Mouse (Mus musculus): Measurements from ENCODE around the gene 1500015O10Rik. TPM values are rescaled to one million over a fixed set of nuclear protein-coding genes. Genes with fewer than 3 reads are reported as not detected.

1500015O10Rik gene
- polyA plus RNA-seq, 1 experiment from 2014 or later: 2.4 TPM

GRCm38 (mm10) chr1:43722459-43722858 lies 7.9 kb upstream of the 1500015O10Rik start:
- Histone ChIP-seq H3K27ac (ENCODE audit: low read depth, low read length) (no peak overlapping the region), H3K4me3 (ENCODE audit: low read length) (no peak overlapping the region), H3K4me1 (ENCODE audit: control insufficient read depth, insufficient read depth, low read length) (no peaks in the 10 kb centered on the region), H3K9me3 (ENCODE audit: control insufficient read depth, low read length) (no peaks in the 10 kb centered on the region), H3K4me2 (replicated peaks; ENCODE audit: low read depth, low read length) (no peak overlapping the region), H3K9ac (ENCODE audit: low read depth, low read length) (no peak overlapping the region), H3K36me3 (ENCODE audit: control insufficient read depth, insufficient read depth, low read length) (no peaks in the 10 kb centered on the region), H3K27me3 (ENCODE audit: control insufficient read depth, insufficient read depth, low read length) (no peaks in the 10 kb centered on the region)
- 74% methylated on average over 1 of the region's 1 CpGs for WGBS
- no peak for ATAC-seq (ENCODE audit: low FRiP score, low TSS enrichment)

DNA sequence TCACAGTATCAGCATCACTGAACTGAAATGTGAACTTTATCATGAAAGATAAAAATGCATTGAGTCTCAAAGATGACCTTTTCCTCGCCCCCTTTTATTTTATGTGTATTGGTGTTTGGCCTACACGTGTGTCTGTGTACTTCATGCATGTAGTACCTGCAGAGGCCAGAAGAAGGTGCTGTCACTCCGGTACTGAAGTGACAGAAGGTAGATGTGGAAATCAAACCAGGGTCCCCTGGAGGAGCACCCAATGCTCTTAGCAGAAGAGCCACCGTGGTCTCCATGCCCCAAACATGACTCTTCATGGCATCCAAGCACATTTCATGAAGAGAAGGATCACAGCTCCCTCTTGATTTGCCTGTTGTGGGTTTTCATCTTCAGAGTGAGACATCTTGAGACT lies 1.7 kb downstream of the 1500015O10Rik start:
- Histone ChIP-seq H3K27me3 (ENCODE audit: control insufficient read depth, insufficient read depth, low read length) (no peaks in the 10 kb centered on the region), H3K27ac (ENCODE audit: low read depth, low read length) (no peak overlapping the region), H3K4me1 (ENCODE audit: control insufficient read depth, insufficient read depth, low read length) (no peaks in the 10 kb centered on the region), H3K36me3 (ENCODE audit: control insufficient read depth, insufficient read depth, low read length) (no peaks in the 10 kb centered on the region), H3K4me2 (replicated peaks; ENCODE audit: low read depth, low read length) (no peak overlapping the region), H3K4me3 (ENCODE audit: low read length) (no peak overlapping the region), H3K9me3 (ENCODE audit: control insufficient read depth, low read length) (no peaks in the 10 kb centered on the region), H3K9ac (ENCODE audit: low read depth, low read length) (no peak overlapping the region)
- WGBS: 82% methylated on average over 4 of the region's 4 CpGs
- ATAC-seq (ENCODE audit: low FRiP score, low TSS enrichment): no peak

DNA sequence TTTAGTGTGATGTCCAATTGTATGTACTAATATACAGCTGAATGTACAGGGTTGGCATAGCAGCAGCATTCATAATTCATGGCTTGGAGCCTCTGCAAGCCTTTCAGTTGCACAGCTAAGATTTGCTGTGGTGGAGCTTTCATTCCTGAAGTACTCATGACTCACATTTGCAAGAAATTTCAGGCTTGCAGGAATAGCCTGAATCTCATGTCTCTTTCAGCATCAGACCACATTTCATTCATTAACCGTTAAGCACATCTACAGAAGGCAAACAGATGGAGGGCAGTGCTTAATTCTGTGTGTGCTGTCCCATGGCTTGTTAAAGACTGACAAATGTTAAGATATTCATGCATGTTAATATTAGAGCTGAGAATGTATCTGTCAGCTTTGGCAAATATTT lies 2.3 kb downstream of the 1500015O10Rik start:
- Histone ChIP-seq H3K4me3 (ENCODE audit: low read length) (no peak overlapping the region), H3K27me3 (ENCODE audit: control insufficient read depth, insufficient read depth, low read length) (no peaks in the 10 kb centered on the region), H3K4me1 (ENCODE audit: control insufficient read depth, insufficient read depth, low read length) (no peaks in the 10 kb centered on the region), H3K9ac (ENCODE audit: low read depth, low read length) (no peak overlapping the region), H3K27ac (ENCODE audit: low read depth, low read length) (no peak overlapping the region), H3K4me2 (replicated peaks; ENCODE audit: low read depth, low read length) (no peak overlapping the region), H3K9me3 (ENCODE audit: control insufficient read depth, low read length) (no peaks in the 10 kb centered on the region), H3K36me3 (ENCODE audit: control insufficient read depth, insufficient read depth, low read length) (no peaks in the 10 kb centered on the region)
- WGBS: 88% methylated on average over 1 of the region's 1 CpGs
- no peak for ATAC-seq (ENCODE audit: low FRiP score, low TSS enrichment)

DNA sequence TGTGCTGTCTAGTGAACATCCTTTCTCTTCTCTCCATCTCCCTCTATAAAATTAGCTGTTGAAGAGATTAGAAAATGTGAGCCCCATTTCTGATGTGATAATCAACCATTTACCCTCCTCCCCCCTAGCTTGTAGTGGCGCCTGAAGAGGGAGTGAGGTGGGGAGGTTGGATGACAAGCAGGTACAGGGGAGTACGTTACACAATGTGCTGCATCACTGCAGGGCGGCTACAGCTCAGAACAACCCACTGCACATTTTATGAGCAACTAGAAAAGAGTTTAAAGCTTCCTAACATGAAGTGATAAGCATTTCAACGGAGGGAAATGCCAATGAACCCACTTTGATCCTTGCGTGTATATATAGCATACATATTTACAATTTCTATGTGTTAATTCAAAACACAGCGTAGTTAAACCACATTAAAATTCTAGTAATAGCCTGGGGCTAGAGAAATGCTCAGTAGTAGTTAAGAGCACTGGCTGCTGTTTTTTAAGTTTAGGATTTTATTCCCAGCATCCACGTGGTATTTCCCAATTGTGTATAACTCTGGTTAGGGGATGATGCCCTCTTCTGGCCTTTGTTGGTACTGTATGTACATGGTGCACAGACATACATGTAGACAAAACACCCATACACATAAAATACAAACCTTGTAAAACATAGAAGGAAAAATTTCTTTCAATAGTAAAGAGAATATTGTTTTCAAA lies 7.6 kb downstream of the 1500015O10Rik start:
- Histone ChIP-seq H3K4me2 (replicated peaks; ENCODE audit: low read depth, low read length) (no peak overlapping the region), H3K27me3 (ENCODE audit: control insufficient read depth, insufficient read depth, low read length) (no peaks in the 10 kb centered on the region), H3K36me3 (ENCODE audit: control insufficient read depth, insufficient read depth, low read length) (no peaks in the 10 kb centered on the region), H3K9me3 (ENCODE audit: control insufficient read depth, low read length) (no peaks in the 10 kb centered on the region), H3K9ac (ENCODE audit: low read depth, low read length) (no peak overlapping the region), H3K4me3 (ENCODE audit: low read length) (no peak overlapping the region), H3K27ac (ENCODE audit: low read depth, low read length) (no peak overlapping the region), H3K4me1 (ENCODE audit: control insufficient read depth, insufficient read depth, low read length) (no peaks in the 10 kb centered on the region)
- ATAC-seq (ENCODE audit: low FRiP score, low TSS enrichment): no peak; the same call in 1 of the 2 replicates
- 69% methylated on average over 7 of the region's 7 CpGs for WGBS

- Histone ChIP-seq H3K27ac (ENCODE audit: low read depth, low read length) (no peak overlapping the region), H3K4me2 (replicated peaks; ENCODE audit: low read depth, low read length) (no peak overlapping the region), H3K9ac (ENCODE audit: low read depth, low read length) (no peak overlapping the region), H3K4me1 (ENCODE audit: control insufficient read depth, insufficient read depth, low read length) (no peaks in the 10 kb centered on the region), H3K27me3 (ENCODE audit: control insufficient read depth, insufficient read depth, low read length) (no peaks in the 10 kb centered on the region), H3K36me3 (ENCODE audit: control insufficient read depth, insufficient read depth, low read length) (no peaks in the 10 kb centered on the region), H3K4me3 (ENCODE audit: low read length) (no peak overlapping the region), H3K9me3 (ENCODE audit: control insufficient read depth, low read length) (no peaks in the 10 kb centered on the region)
- ATAC-seq (ENCODE audit: low FRiP score, low TSS enrichment): no peak
- 85% methylated on average over 10 of the region's 10 CpGs for WGBS
Measured at GRCm38 (mm10) chr1:43738519-43738894, 8.1 kb downstream of the 1500015O10Rik start.

- 94% methylated on average over 8 of the region's 8 CpGs for WGBS
Measured at GRCm38 (mm10) chr1:43754448-43755312, 24.3 kb downstream of the 1500015O10Rik start.

DNA sequence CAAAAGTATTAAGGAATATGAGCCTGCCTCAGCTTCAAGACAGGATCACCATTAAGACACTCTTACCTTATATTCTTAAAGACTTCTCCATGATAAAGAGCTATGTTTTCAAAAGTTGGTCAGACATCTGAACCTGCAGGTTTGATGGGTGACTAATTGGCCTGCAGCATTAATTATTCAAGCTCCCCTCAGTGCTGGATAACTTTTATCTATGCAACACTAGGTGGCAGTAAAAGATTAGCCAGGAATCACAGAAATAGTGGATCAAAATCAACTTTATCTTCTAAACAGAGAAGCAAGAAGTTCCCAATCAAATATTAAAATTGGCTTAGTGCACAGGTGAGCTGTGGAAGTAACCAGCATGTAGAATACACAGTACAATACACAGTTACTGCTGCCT lies 29.7 kb downstream of the 1500015O10Rik start:
- H3K9me3 ChIP-seq (ENCODE audit: control insufficient read depth, low read length): no peaks in the 10 kb centered on the region
- H3K9ac ChIP-seq (ENCODE audit: low read depth, low read length): no peak overlapping the region
- peaks cover 21% of the 10 kb centered on the region for H3K36me3 ChIP-seq (ENCODE audit: control insufficient read depth, insufficient read depth, low read length)
- H3K27me3 ChIP-seq (ENCODE audit: control insufficient read depth, insufficient read depth, low read length): no peaks in the 10 kb centered on the region
- no peak overlapping the region for H3K4me3 ChIP-seq (ENCODE audit: low read length)
- H3K4me2 ChIP-seq (replicated peaks; ENCODE audit: low read depth, low read length): no peak overlapping the region
- ATAC-seq (ENCODE audit: low FRiP score, low TSS enrichment): no peak
- H3K27ac ChIP-seq (ENCODE audit: low read depth, low read length): no peak overlapping the region
- H3K4me1 ChIP-seq (ENCODE audit: control insufficient read depth, insufficient read depth, low read length): no peaks in the 10 kb centered on the region

More at GRCm38 (mm10) chr1:43754448-43755312, 24.3 kb downstream of the 1500015O10Rik start:
- Histone ChIP-seq H3K4me1 (ENCODE audit: control insufficient read depth, insufficient read depth, low read length) (no peaks in the 10 kb centered on the region), H3K36me3 (ENCODE audit: control insufficient read depth, insufficient read depth, low read length) (peaks cover 37% of the 10 kb centered on the region), H3K27ac (ENCODE audit: low read depth, low read length) (no peak overlapping the region), H3K4me2 (replicated peaks; ENCODE audit: low read depth, low read length) (no peak overlapping the region), H3K9ac (ENCODE audit: low read depth, low read length) (no peak overlapping the region), H3K4me3 (ENCODE audit: low read length) (no peak overlapping the region), H3K9me3 (ENCODE audit: control insufficient read depth, low read length) (no peaks in the 10 kb centered on the region), H3K27me3 (ENCODE audit: control insufficient read depth, insufficient read depth, low read length) (no peaks in the 10 kb centered on the region)
- ATAC-seq (ENCODE audit: low FRiP score, low TSS enrichment): no peak

GRCm38 (mm10) chr1:43764481-43764880 lies 34.1 kb downstream of the 1500015O10Rik start:
- no peak overlapping the region for H3K4me2 ChIP-seq (replicated peaks; ENCODE audit: low read depth, low read length)
- H3K4me3 ChIP-seq (ENCODE audit: low read length): no peak overlapping the region
- no peak overlapping the region for H3K27ac ChIP-seq (ENCODE audit: low read depth, low read length)
- no peaks in the 10 kb centered on the region for H3K4me1 ChIP-seq (ENCODE audit: control insufficient read depth, insufficient read depth, low read length)
- no peaks in the 10 kb centered on the region for H3K9me3 ChIP-seq (ENCODE audit: control insufficient read depth, low read length)
- ATAC-seq (ENCODE audit: low FRiP score, low TSS enrichment): no peak
- WGBS: 92% methylated on average over 2 of the region's 2 CpGs
- H3K9ac ChIP-seq (ENCODE audit: low read depth, low read length): no peak overlapping the region
- H3K27me3 ChIP-seq (ENCODE audit: control insufficient read depth, insufficient read depth, low read length): no peaks in the 10 kb centered on the region
- peaks cover 15% of the 10 kb centered on the region; the same call in 1 of the 2 replicates for H3K36me3 ChIP-seq (ENCODE audit: control insufficient read depth, insufficient read depth, low read length)

DNA sequence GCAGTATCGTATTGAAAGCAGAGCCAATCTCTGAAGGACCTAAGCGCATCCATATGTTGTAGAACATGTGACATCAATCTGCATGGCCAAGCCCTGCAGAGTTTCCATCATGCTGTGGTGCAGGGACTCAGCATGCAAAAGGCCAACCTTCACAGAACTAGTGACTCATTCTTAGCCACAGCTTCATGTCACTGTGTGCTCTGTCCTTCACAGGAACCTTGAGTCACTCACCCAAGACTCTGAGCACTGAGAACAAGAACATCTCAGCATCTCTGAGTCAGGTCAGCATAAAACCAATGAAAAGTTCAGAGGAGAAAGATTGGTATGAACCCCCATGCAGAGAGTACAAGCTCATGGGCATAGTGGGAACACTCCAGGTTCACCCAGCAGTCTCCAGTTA lies 35.9 kb downstream of the 1500015O10Rik start:
- no peaks in the 10 kb centered on the region for H3K27me3 ChIP-seq (ENCODE audit: control insufficient read depth, insufficient read depth, low read length)
- H3K36me3 ChIP-seq (ENCODE audit: control insufficient read depth, insufficient read depth, low read length): peaks cover 25% of the 10 kb centered on the region; the same call in 1 of the 2 replicates
- H3K9ac ChIP-seq (ENCODE audit: low read depth, low read length): no peak overlapping the region
- no peak for ATAC-seq (ENCODE audit: low FRiP score, low TSS enrichment)
- no peak overlapping the region for H3K27ac ChIP-seq (ENCODE audit: low read depth, low read length)
- H3K9me3 ChIP-seq (ENCODE audit: control insufficient read depth, low read length): no peaks in the 10 kb centered on the region
- H3K4me1 ChIP-seq (ENCODE audit: control insufficient read depth, insufficient read depth, low read length): no peaks in the 10 kb centered on the region
- H3K4me3 ChIP-seq (ENCODE audit: low read length): no peak overlapping the region
- 92% methylated on average over 2 of the region's 2 CpGs for WGBS
- no peak overlapping the region for H3K4me2 ChIP-seq (replicated peaks; ENCODE audit: low read depth, low read length)

Measured in kidney, embryonic 14.5 days (tissue).